Mouse (Mus musculus) liver, postnatal 0 days (tissue): Measurements from ENCODE around the gene Ctf1.

Source experiments
- CTCF ChIP-seq: sonication (generic); IDR thresholded peaks from 2 replicates; pipeline ENCODE4 v1.5.1; 2016; ENCODE audit warnings: antibody characterized with exemption, low read depth
- EP300 ChIP-seq: IDR thresholded peaks from 2 replicates; pipeline ENCODE4 v1.6.1; 2016; ENCODE audit warnings: antibody characterized with exemption, low read depth, mild to moderate bottlenecking

DNA sequence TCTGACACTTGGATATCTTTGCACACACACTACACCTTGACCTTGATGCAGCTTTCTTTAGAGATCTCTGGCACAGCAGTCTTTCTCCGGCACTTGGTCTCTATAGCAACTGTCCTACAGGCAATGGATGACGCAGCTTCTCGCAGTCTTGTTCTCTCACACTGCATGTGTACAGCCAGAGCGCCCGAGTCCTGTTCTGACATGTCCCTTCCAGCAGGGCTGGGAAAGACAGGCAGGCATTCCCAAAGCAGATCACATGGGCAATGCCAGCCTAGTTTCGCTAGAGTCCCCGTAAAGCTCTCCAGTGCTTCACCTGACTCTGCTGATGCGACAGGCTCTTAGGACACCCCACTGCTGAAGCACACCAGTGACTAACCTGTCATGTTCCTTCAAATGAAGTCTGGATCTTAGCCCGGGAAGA is 37.1 kb upstream of the Ctf1 start:
- TF ChIP-seq CTCF (no peak), EP300 (no peak)
